Mouse (Mus musculus): ENCODE results near the gene Pinlyp.
"Not testable (repeated sequence)": the region's sequence is repeated elsewhere in the genome, so short reads cannot be mapped to it uniquely, and the experiment has no call there.

Pinlyp gene

GRCm38 (mm10) chr7:24520054-24520453, 25.9 kb downstream of the Pinlyp start:
- not testable (repeated sequence) for DNase-seq

GRCm38 (mm10) chr7:24519130-24519529, 26.8 kb downstream of the Pinlyp start:
- no peak for DNase-seq

- DNase-seq = no peak
Measured at GRCm38 (mm10) chr7:24517654-24518053, 28.3 kb downstream of the Pinlyp start.

- no peak for DNase-seq
Measured at GRCm38 (mm10) chr7:24517077-24517476, 28.8 kb downstream of the Pinlyp start.

- DNase-seq = peak; percentile 57
Measured at GRCm38 (mm10) chr7:24516319-24516718, 29.6 kb downstream of the Pinlyp start.

- no peak for DNase-seq
Measured at GRCm38 (mm10) chr7:24512355-24512754, 33.6 kb downstream of the Pinlyp start, which contains the start of gene AC161166.1. Gene AC161166.1 (minus strand): TSS chr7:24512455.

GRCm38 (mm10) chr7:24507726-24508114, 38.2 kb downstream of the Pinlyp start:
- no peak for DNase-seq

GRCm38 (mm10) chr7:24506838-24507725, 38.8 kb downstream of the Pinlyp start, which contains the start of gene Zfp428:
Gene Zfp428 (plus strand): TSS chr7:24507006.
- peak; percentile 86 for DNase-seq

- peak; percentile 76 for DNase-seq
Measured at GRCm38 (mm10) chr7:24506476-24506837, 39.5 kb downstream of the Pinlyp start.

- DNase-seq = no peak
Measured at GRCm38 (mm10) chr7:24506065-24506459, 39.9 kb downstream of the Pinlyp start.

GRCm38 (mm10) chr7:24505447-24506064, 40.4 kb downstream of the Pinlyp start:
- no peak for DNase-seq

- no peak for DNase-seq
Measured at GRCm38 (mm10) chr7:24504868-24505267, 41.0 kb downstream of the Pinlyp start.

GRCm38 (mm10) chr7:24504004-24504403, 41.9 kb downstream of the Pinlyp start:
- no peak for DNase-seq

GRCm38 (mm10) chr7:24501492-24501891, 44.4 kb downstream of the Pinlyp start:
- DNase-seq = no peak

GRCm38 (mm10) chr7:24500929-24501328, 45.0 kb downstream of the Pinlyp start:
- DNase-seq = no peak

- DNase-seq = no peak
Measured at GRCm38 (mm10) chr7:24499856-24500577, 45.9 kb downstream of the Pinlyp start.

Data from cerebellum, adult 8-10 months (tissue).